Mouse (Mus musculus) MEL (cell line): ENCODE data around the gene Fblim1. TPM values are rescaled to one million over a fixed set of nuclear protein-coding genes. Genes with fewer than 3 reads are reported as not detected.

ENCODE experiments used
- DNase-seq: peaks from one replicate; pipeline ENCODE4 v3.0.0; 2011; ENCODE audit warnings: low read depth, low spot score
- H3K27ac ChIP-seq: 2 replicates; pipeline ENCODE4 v1.5.1; 2012; ENCODE audit warnings: low read depth, mild to moderate bottlenecking, control low read depth, low read length, moderate library complexity; ENCODE audit not compliant: control insufficient read depth
- H3K27me3 ChIP-seq, 2 experiments: fragments of 150-350 bp in 1 of 2; sonication (generic) in 1 of 2; 2 replicates each; pipeline ENCODE4 v1.6.1; 2012; ENCODE audit warnings: low read length in 2 of 2, mild to moderate bottlenecking in 2 of 2, improper control_type of control experiment in 1 of 2, moderate library complexity in 1 of 2; ENCODE audit not compliant: insufficient read depth in 2 of 2, control insufficient read depth in 1 of 2
- H3K36me3 ChIP-seq, 2 experiments: 2 replicates each; pipeline ENCODE4 v1.6.1; 2012 to 2014; ENCODE audit warnings: low read length in 2 of 2, improper control_type of control experiment in 1 of 2, inconsistent platforms in 1 of 2, mild to moderate bottlenecking in 1 of 2; ENCODE audit not compliant: insufficient read depth in 2 of 2, control insufficient read depth in 1 of 2
- H3K4me1 ChIP-seq, 2 experiments: fragments of 150-350 bp in 1 of 2; sonication (generic) in 1 of 2; 2 replicates each; pipeline ENCODE4 v1.6.1; 2012; ENCODE audit warnings: low read length in 2 of 2, improper control_type of control experiment in 1 of 2, mild to moderate bottlenecking in 1 of 2; ENCODE audit not compliant: insufficient read depth in 2 of 2, control insufficient read depth in 1 of 2
- H3K4me3 ChIP-seq, 2 experiments: fragments of 150-350 bp in 1 of 2; sonication (generic) in 1 of 2; 2 replicates each; pipeline ENCODE4 v1.5.1; 2012; ENCODE audit warnings: low read depth in 2 of 2, low read length in 2 of 2, mild to moderate bottlenecking in 2 of 2, moderate library complexity in 2 of 2, control low read depth in 1 of 2, improper control_type of control experiment in 1 of 2; ENCODE audit not compliant: control insufficient read depth in 1 of 2, insufficient read depth in 1 of 2
- H3K79me2 ChIP-seq: 2 replicates; pipeline ENCODE4 v1.6.1; 2012; ENCODE audit warnings: mild to moderate bottlenecking, low read length, moderate library complexity; ENCODE audit not compliant: control insufficient read depth, poor library complexity, insufficient read depth
- H3K9ac ChIP-seq: 2 replicates; pipeline ENCODE4 v1.6.1; 2012; ENCODE audit warnings: low read depth, mild to moderate bottlenecking, control low read depth, low read length, moderate library complexity; ENCODE audit not compliant: control insufficient read depth, poor library complexity, severe bottlenecking
- H3K9me3 ChIP-seq: fragments of 150-350 bp; sonication (generic); replicated peaks from 2 replicates; pipeline ENCODE4 v1.6.1; 2012; ENCODE audit warnings: mild to moderate bottlenecking, low read length, improper control_type of control experiment, moderate library complexity; ENCODE audit not compliant: insufficient read depth
- CTCF ChIP-seq, 3 experiments: IDR thresholded peaks in 2 of 3; conservative IDR thresholded peaks in 1 of 3; 2 replicates each; pipeline ENCODE4 v1.5.1; 2011 to 2012; ENCODE audit warnings: low read length in 3 of 3, low read depth in 2 of 3, mild to moderate bottlenecking in 2 of 3, improper control_type of control experiment in 1 of 3, inconsistent platforms in 1 of 3, mixed read lengths in 1 of 3, moderate library complexity in 1 of 3; ENCODE audit not compliant: control insufficient read depth in 1 of 3, insufficient read depth in 1 of 3, poor library complexity in 1 of 3, severe bottlenecking in 1 of 3
- EP300 ChIP-seq, 2 experiments: IDR thresholded peaks; 2 replicates each; pipeline ENCODE4 v1.6.1; 2011; ENCODE audit warnings: improper control_type of control experiment in 2 of 2, low read length in 2 of 2, low read depth in 1 of 2, mild to moderate bottlenecking in 1 of 2
- HCFC1 ChIP-seq: IDR thresholded peaks from 2 replicates; pipeline ENCODE4 v1.6.1; 2012; ENCODE audit warnings: low read depth, mild to moderate bottlenecking, inconsistent platforms, low read length, improper control_type of control experiment, moderate library complexity
- MAFK ChIP-seq: IDR thresholded peaks from 2 replicates; pipeline ENCODE4 v1.6.1; 2011; ENCODE audit warnings: low read depth, mild to moderate bottlenecking, low read length, improper control_type of control experiment, borderline replicate concordance
- NRF1 ChIP-seq: IDR thresholded peaks from 2 replicates; pipeline ENCODE4 v1.6.1; 2014; ENCODE audit warnings: low read depth, mild to moderate bottlenecking, inconsistent platforms, low read length, improper control_type of control experiment, moderate library complexity; ENCODE audit not compliant: poor library complexity, insufficient read depth, severe bottlenecking
- SMC3 ChIP-seq: IDR thresholded peaks from 2 replicates; pipeline ENCODE4 v1.6.1; 2011; ENCODE audit warnings: low read depth, low read length, improper control_type of control experiment
- TBP ChIP-seq: IDR thresholded peaks from 2 replicates; pipeline ENCODE4 v1.8.0; 2011; ENCODE audit warnings: low read depth, low read length, improper control_type of control experiment
- ZNF384 ChIP-seq: IDR thresholded peaks from 2 replicates; pipeline ENCODE4 v1.6.1; 2012; ENCODE audit warnings: low read depth, mild to moderate bottlenecking, inconsistent platforms, low read length, improper control_type of control experiment
- polyA plus RNA-seq, 2 experiments: library from polyadenylated mRNA; stranded (reverse) in 1 of 2; unstranded in 1 of 2; fragments of >175 nt in 1 of 2; fragments of >200 nt in 1 of 2; gene quantifications; 2 replicates each; pipeline versions ENCODE4 v1.2.1 to v1.2.4; 2012; ENCODE audit warnings: low replicate concordance in 2 of 2, low read depth in 1 of 2; ENCODE audit not compliant: insufficient read length in 2 of 2, insufficient read depth in 1 of 2, missing spikeins in 1 of 2
- total RNA-seq: library from RNA; depleted of rRNA; stranded (reverse); fragments of 300-350 nt; gene quantifications from 2 replicates; pipeline ENCODE4 v1.2.3, GENCODE M21; 2012

Gene Fblim1
- total and polyA plus RNA-seq, 3 experiments: not detected

DNA sequence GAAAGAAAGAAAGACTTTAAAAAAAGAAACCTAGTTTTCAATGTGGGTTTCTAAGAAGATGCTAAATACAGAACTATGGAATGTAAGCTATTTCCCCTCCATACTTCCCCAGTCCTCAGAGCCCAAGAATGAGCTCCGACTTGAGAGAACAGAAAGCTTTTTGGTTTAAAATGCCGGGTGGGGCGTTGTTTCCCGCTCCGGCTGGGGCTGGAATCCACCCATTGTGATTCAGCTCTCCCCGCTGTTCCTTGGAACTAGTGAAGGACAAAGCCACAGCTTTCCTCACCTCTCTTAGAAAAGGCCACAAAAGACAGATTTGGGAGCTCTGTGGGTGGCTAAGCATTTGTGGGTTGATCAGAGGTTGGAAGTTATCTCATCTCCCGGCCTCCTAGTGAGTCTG lies 40.6 kb downstream of the Fblim1 start:
- Histone ChIP-seq H3K79me2 (no peaks in the 10 kb centered on the region), H3K9ac (no peak overlapping the region), H3K27me3 (peaks cover 0 to 5% of the 10 kb centered on the region in 2 experiments; a peak in 3 of 4 replicates), H3K27ac (no peak overlapping the region), H3K4me3 (no peak overlapping the region), H3K36me3 (peaks cover 0 to 1% of the 10 kb centered on the region in 2 experiments; a peak in 1 of 4 replicates), H3K9me3 (no peaks in the 10 kb centered on the region), H3K4me1 (peaks cover 0 to 5% of the 10 kb centered on the region in 2 experiments; a peak in 1 of 4 replicates)
- TF ChIP-seq SMC3: no peak
- no peak for TF ChIP-seq MAFK
- TF ChIP-seq EP300 (IDR thresholded peaks at IDR 0.05; ENCODE audit: low read depth in 1 of 2, low read length in 2 of 2): no peak
- no peak for DNase-seq

DNA sequence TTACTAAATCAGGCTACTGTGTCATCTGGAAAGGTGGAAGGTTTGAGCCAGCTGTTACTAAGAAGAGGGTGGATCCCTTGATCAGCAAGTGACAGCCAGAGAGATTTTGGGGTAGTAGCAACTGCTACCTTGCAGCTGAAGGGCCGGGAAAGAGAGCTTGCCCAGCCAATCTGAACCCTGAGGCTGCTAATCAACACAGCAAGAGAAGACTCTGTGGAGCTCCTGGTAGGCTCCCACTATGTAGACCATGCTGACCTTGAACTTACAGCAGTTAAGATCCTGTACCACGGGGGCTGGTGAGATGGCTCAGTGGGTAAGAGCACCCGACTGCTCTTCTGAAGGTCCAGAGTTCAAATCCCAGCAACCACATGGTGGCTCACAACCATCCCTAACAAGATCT lies 41.2 kb downstream of the Fblim1 start:
- TF ChIP-seq TBP: peak; percentile 86
- TF ChIP-seq HCFC1: no peak
- TF ChIP-seq CTCF (IDR thresholded peaks at IDR 0.05 in 2 of 3, conservative IDR thresholded peaks at IDR 0.05 in 1 of 3; ENCODE audit: control insufficient read depth in 1 of 3, insufficient read depth in 1 of 3, low read depth in 2 of 3, low read length in 3 of 3, poor library complexity in 1 of 3, severe bottlenecking in 1 of 3): 0 out of 6 replicates have a peak, but pooled peaks of 1 of the 3 experiments have one; percentile 0
- H3K36me3 ChIP-seq: peaks cover 0 to 4% of the 10 kb centered on the region in 2 experiments; a peak in 1 of 4 replicates
- peaks cover 0 to 9% of the 10 kb centered on the region in 2 experiments; a peak in 1 of 4 replicates for H3K4me1 ChIP-seq
- H3K9me3 ChIP-seq: no peaks in the 10 kb centered on the region
- H3K79me2 ChIP-seq: peaks cover under 1% of the 10 kb centered on the region; the same call in 1 of the 2 replicates
- H3K27ac ChIP-seq: no peak overlapping the region
- peaks cover 0 to 5% of the 10 kb centered on the region in 2 experiments; a peak in 3 of 4 replicates for H3K27me3 ChIP-seq
- no peak for DNase-seq
- H3K4me3 ChIP-seq: no peak overlapping the region
- no peak overlapping the region for H3K9ac ChIP-seq

DNA sequence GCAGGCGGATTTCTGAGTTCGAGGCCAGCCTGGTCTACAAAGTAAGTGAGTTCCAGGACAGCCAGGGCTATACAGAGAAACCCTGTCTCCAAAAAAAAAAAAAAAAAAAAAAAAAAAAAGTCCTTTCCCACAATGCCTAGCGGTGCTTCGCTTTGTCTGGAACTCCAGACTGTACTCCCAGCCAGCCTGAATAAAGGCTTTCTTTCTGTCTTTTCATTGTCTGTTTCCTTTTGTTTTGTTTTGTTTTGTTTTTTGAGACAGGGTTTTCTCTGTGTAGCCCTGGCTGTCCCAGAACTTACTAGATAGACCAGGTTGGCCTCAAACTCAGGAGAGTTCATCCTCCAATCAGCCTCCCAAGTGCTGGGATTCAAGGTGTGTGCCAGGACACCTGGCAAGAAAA lies 41.7 kb downstream of the Fblim1 start:
- DNase-seq: no peak
- no peak for TF ChIP-seq NRF1
- peak; percentile 68 for TF ChIP-seq ZNF384
- TF ChIP-seq, all 39 proteins: peak for 1
- no peak overlapping the region for H3K9ac ChIP-seq
- no peak overlapping the region for H3K4me3 ChIP-seq
- peaks cover 0 to 5% of the 10 kb centered on the region in 2 experiments; a peak in 2 of 4 replicates for H3K27me3 ChIP-seq
- H3K4me1 ChIP-seq: peaks cover 0 to 9% of the 10 kb centered on the region in 2 experiments; a peak in 1 of 4 replicates
- peaks cover 0 to 4% of the 10 kb centered on the region in 2 experiments; a peak in 1 of 4 replicates for H3K36me3 ChIP-seq
- H3K9me3 ChIP-seq: no peaks in the 10 kb centered on the region
- H3K79me2 ChIP-seq: peaks cover 2% of the 10 kb centered on the region; the same call in 1 of the 2 replicates
- no peak overlapping the region for H3K27ac ChIP-seq
